Mouse (Mus musculus) bone marrow macrophage, adult 2 months (primary cell): Measurements from ENCODE around the gene Prpf6.

Source experiments
- CTCF ChIP-seq: IDR thresholded peaks from 2 replicates; pipeline ENCODE4 v1.5.1; 2012; ENCODE audit warnings: low read depth, mild to moderate bottlenecking, low read length, moderate library complexity
- POLR2A ChIP-seq: IDR thresholded peaks from 2 replicates; pipeline ENCODE4 v1.6.1; 2012; ENCODE audit warnings: mild to moderate bottlenecking, low read depth, low read length, borderline replicate concordance

GRCm38 (mm10) chr2:181679951-181680715 is 88.5 kb downstream of the Prpf6 start, which contains the start of gene Tcea2:
- TF ChIP-seq POLR2A: no peak
- no peak for TF ChIP-seq CTCF
